Mouse (Mus musculus): ENCODE measurements around the gene Ube2cbp. TPM values are rescaled to one million over a fixed set of nuclear protein-coding genes. Genes with fewer than 3 reads are reported as not detected.

The Ube2cbp gene
- polyA plus RNA-seq, 1 experiment = not detected

GRCm38 (mm10) chr9:86282555-86282954 lies 182.2 kb downstream of the Ube2cbp start:
- Histone ChIP-seq H3K27me3 (ENCODE audit: control insufficient read depth) (no peaks in the 10 kb centered on the region), H3K4me3 (replicated peaks) (no peak overlapping the region), H3K9me3 (ENCODE audit: control insufficient read depth, low read length) (peaks cover 6% of the 10 kb centered on the region; the same call in 1 of the 2 replicates), H3K36me3 (ENCODE audit: control insufficient read depth) (no peaks in the 10 kb centered on the region), H3K4me1 (ENCODE audit: control insufficient read depth) (no peaks in the 10 kb centered on the region)
- TF ChIP-seq TAL1 (IDR thresholded peaks at IDR 0.05; ENCODE audit: low read length) = no peak
- TF ChIP-seq GATA1 (IDR thresholded peaks at IDR 0.05; ENCODE audit: low read length) = no peak

GRCm38 (mm10) chr9:86281147-86281467 lies 183.6 kb downstream of the Ube2cbp start:
- Histone ChIP-seq H3K4me1 (ENCODE audit: control insufficient read depth) (no peaks in the 10 kb centered on the region), H3K4me3 (replicated peaks) (no peak overlapping the region), H3K9me3 (ENCODE audit: control insufficient read depth, low read length) (peaks cover 6% of the 10 kb centered on the region; the same call in 1 of the 2 replicates), H3K27me3 (ENCODE audit: control insufficient read depth) (no peaks in the 10 kb centered on the region), H3K36me3 (ENCODE audit: control insufficient read depth) (no peaks in the 10 kb centered on the region)
- no peak for TF ChIP-seq GATA1 (IDR thresholded peaks at IDR 0.05; ENCODE audit: low read length)

GRCm38 (mm10) chr9:86280461-86281146 lies 184.1 kb downstream of the Ube2cbp start:
- Histone ChIP-seq H3K9me3 (ENCODE audit: control insufficient read depth, low read length) (peaks cover 2% of the 10 kb centered on the region; the same call in 1 of the 2 replicates), H3K36me3 (ENCODE audit: control insufficient read depth) (no peaks in the 10 kb centered on the region), H3K27me3 (ENCODE audit: control insufficient read depth) (no peaks in the 10 kb centered on the region), H3K4me1 (ENCODE audit: control insufficient read depth) (no peaks in the 10 kb centered on the region), H3K4me3 (replicated peaks) (no peak overlapping the region)
- TF ChIP-seq GATA1 (IDR thresholded peaks at IDR 0.05; ENCODE audit: low read length) = no peak
- no peak for TF ChIP-seq TAL1 (IDR thresholded peaks at IDR 0.05; ENCODE audit: low read length)

GRCm38 (mm10) chr9:86269541-86269940 lies 195.2 kb downstream of the Ube2cbp start:
- Histone ChIP-seq H3K4me3 (replicated peaks) (no peak overlapping the region), H3K9me3 (ENCODE audit: control insufficient read depth, low read length) (no peaks in the 10 kb centered on the region), H3K4me1 (ENCODE audit: control insufficient read depth) (no peaks in the 10 kb centered on the region), H3K36me3 (ENCODE audit: control insufficient read depth) (no peaks in the 10 kb centered on the region), H3K27me3 (ENCODE audit: control insufficient read depth) (no peaks in the 10 kb centered on the region)
- TF ChIP-seq TAL1 (IDR thresholded peaks at IDR 0.05; ENCODE audit: low read length) (no peak), GATA1 (IDR thresholded peaks at IDR 0.05; ENCODE audit: low read length) (no peak)

GRCm38 (mm10) chr9:86266658-86267057 lies 198.1 kb downstream of the Ube2cbp start:
- Histone ChIP-seq H3K27me3 (ENCODE audit: control insufficient read depth) (no peaks in the 10 kb centered on the region), H3K9me3 (ENCODE audit: control insufficient read depth, low read length) (no peaks in the 10 kb centered on the region), H3K36me3 (ENCODE audit: control insufficient read depth) (no peaks in the 10 kb centered on the region), H3K4me3 (replicated peaks) (no peak overlapping the region), H3K4me1 (ENCODE audit: control insufficient read depth) (no peaks in the 10 kb centered on the region)
- TF ChIP-seq GATA1 (IDR thresholded peaks at IDR 0.05; ENCODE audit: low read length) (no peak), TAL1 (IDR thresholded peaks at IDR 0.05; ENCODE audit: low read length) (no peak)

Other genes starting within 250 kb of the Ube2cbp start
- gene Dop1a, start 2.2 kb upstream of the Ube2cbp start, polyA plus RNA-seq (2012) = 0.15 and 0.33 TPM in 2 replicates
- gene Pgm3, start 106.9 kb upstream of the Ube2cbp start, polyA plus RNA-seq (2012) = 0.01 and 0.04 TPM in 2 replicates
- not detected in 2 replicates for gene Rwdd2a, start 107.0 kb upstream of the Ube2cbp start, polyA plus RNA-seq (2012)
- 0.03 and 0.05 TPM in 2 replicates for gene Me1, start 231.0 kb upstream of the Ube2cbp start, polyA plus RNA-seq (2012)

All from erythroblast, embryonic 14.5 days (primary cell).